Mouse (Mus musculus) hematopoietic stem cell, adult 5-6 weeks (primary cell): Measurements from ENCODE around the gene Tmem121b. TPM values are rescaled to one million over a fixed set of nuclear protein-coding genes. Genes with fewer than 3 reads are reported as not detected.

Experiments
- ATAC-seq, 2 experiments: fragments of 125-278 bp in 1 of 2; replicated peaks in 1 of 2; 2 replicates each; pipeline ENCODE4 v1.8.0; 2016 to 2017; ENCODE audit warnings: inconsistent platforms in 2 of 2, mild to moderate bottlenecking in 2 of 2, moderate number of reproducible peaks in 2 of 2, low read depth in 1 of 2, moderate TSS enrichment in 1 of 2; ENCODE audit not compliant: low FRiP score in 2 of 2, poor library complexity in 2 of 2, severe bottlenecking in 2 of 2, insufficient read depth in 1 of 2, low TSS enrichment in 1 of 2
- total RNA-seq: library from RNA; stranded (forward); fragments of 172-1452, 232-1000 nt; gene quantifications from 2 replicates; pipeline ENCODE4 v1.2.3, GENCODE M21; 2017

The Tmem121b gene
- total RNA-seq = 1.1 and 2.8 TPM in 2 replicates

DNA sequence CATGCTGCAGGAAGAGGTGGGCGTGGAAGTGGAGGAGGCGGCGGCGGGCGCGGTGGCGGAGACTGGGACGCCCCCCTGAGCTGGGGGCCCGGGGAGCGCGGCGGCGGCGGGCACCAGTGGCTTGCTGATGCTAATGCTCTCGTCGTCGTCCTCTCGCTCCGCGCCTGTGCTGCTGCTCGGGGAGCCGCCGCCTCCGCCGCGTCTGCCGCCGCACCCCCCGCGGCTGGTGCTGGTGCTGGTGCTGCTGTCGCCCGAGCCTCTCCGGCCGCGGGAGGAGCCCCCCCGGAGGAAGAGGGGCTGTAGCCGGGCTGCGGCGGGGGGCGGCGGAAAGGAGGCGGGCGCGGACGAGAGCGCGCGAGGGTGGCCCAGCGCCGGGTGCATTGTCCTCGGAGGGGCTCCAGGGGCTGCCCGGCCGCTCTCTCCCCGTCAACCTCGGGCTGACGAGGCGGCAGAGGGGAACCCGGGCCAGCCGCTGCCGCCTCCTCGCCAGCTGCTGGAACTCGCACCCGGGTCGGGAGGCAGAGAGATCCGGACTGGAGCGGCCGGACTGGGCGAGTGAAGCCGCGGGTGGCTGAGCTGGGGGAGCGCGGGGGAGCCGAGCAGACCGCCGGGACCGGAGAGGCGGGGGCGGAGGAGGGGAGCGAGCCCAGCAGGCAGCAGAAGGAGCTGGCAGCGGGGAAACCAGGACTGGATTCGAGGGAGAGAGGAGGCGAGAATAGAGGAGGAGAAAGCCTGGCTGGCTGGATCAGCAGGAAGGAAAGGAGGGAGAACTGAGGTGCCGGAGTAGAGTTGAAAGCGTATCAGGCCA lies at the start of gene Tmem121b:
Tmem121b (minus strand) TSS at position 434 of the 808 bp plus-strand sequence.
- ATAC-seq = 0 out of 4 replicates have a peak, but pooled peaks of 1 of the 2 experiments have one; percentile 5

GRCm38 (mm10) chr6:120542061-120542460 lies 48.5 kb upstream of the Tmem121b start:
- no peak for ATAC-seq

DNA sequence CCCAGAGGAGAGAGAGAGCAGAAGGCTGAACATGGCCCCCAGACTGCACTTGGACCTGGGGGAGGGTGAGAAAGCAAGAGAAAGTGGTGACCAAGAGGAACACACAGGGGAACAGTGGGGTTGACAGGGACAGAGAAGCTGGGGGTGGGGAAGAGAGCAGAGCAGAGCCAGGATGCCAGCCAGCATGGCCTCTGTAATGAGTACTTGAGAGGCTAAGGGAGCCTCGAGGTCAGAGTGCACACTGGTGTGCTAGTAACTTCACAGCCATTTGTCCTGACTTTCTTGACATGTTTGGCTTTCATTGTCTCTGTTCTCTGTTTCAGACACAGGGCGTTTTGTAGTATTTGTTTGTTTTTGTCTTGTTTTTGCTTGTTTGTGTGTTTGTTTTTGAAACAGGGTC lies 47.8 kb upstream of the Tmem121b start:
- ATAC-seq = no peak

GRCm38 (mm10) chr6:120539781-120540231 lies 46.2 kb upstream of the Tmem121b start:
- no peak for ATAC-seq

GRCm38 (mm10) chr6:120539132-120539759 lies 45.6 kb upstream of the Tmem121b start:
- ATAC-seq = peak; percentile 56 to 92

- ATAC-seq = no peak
Measured at GRCm38 (mm10) chr6:120536337-120536736, 42.7 kb upstream of the Tmem121b start.

DNA sequence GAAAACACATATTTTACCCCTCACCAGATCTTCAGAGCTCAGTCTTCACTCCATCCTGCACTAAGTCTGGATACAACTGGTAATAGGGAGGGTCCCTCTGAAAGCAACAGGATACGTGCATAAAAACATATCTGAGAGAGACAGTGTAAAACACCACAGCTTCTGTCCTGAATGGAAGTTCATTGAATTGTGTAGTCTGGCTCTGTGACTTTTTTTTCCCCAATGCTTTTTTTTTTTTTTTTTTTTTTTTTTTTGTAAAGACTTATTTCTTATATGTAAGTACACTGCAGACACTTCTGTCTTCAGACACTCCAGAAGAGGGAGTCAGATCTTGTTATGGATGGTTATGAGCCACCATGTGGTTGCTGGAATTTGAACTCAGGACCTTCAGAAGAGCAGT lies 39.0 kb upstream of the Tmem121b start:
- ATAC-seq = no peak

DNA sequence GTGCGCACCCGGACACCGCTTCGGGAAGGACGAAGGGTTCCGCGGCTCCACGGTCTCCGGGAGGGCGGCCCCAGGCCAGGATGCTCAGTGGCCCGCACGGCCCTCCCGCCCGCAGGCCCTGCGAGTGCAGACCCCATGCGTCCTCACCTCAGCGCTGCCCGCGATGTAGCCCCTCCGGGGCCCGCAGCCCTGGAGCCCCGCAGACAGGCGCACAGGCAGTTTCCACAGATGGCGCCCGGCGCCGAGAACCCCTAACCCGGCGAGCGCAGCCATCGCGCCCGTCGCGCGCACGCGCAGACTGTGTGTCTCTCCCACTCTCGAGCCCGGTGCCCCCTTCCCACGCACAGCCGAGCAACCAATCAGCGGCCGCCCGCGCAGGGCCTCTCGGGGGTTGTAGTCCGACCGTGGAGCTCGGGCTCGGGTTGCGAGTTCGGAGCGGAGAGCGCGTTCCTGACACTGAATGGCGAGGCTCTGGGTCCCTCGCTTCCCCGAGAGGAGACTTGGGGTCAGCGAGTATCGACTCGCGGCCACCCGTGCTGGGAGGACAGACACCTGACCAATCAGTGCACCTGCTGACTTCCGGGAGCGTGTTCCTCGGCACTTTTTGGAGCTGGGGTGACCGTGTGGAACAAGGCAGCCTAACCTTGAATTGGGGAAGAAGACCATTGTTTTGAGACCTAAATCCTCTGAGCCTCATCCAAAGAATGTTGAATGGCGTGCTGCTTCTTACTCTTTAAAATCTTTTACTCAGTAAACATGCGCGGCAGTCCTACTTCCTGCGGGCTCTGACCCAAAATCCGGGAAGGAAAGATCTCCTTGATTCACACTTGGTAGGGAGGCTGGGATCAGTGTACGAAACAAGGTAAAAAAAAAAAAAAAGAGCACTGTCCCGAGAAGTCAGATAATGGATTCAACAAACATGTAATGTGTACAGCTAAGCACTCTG lies 37.7 kb upstream of the Tmem121b start, which contains the start of gene Hdhd5:
Hdhd5 (minus strand) TSS at position 300 of the 946 bp plus-strand sequence.
- ATAC-seq = peak; percentile 97

DNA sequence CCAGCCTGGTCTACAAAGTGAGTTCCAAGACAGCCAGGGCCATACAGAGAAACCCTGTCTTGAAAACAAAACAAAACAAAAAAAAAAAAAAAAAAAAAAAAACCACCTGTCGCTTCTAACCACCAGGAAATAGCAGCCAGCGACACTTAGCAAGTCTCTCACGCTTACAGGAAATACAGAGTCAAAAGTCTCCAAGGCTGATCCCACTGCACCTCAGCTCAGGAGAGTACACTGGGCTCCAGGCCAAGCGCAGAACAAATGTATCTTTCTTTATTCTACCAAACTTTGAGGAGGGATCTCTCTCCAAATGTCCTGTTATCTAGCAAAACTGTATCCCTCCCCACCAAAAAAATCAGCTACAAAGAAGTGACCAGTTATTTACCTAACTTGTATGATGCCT lies 35.5 kb upstream of the Tmem121b start:
- no peak for ATAC-seq

DNA sequence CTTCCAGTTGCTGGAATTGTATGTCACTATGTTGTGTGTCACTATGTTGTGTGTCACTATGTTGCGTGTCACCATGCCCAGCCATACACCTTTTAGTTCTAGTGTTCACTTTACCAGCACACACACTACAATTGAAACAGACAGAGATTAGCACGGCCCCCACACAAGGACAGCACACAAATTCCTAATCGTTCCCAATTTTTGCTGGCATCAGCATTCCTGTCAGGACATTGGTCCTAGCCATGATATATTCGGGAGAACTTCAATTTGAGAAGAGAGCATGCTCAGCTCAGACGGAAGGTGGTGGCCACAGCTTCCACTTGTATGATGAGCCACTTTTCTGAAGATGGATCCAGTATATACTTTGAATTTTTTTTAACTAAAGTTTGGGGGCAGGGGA lies 31.2 kb upstream of the Tmem121b start:
- ATAC-seq = no peak

DNA sequence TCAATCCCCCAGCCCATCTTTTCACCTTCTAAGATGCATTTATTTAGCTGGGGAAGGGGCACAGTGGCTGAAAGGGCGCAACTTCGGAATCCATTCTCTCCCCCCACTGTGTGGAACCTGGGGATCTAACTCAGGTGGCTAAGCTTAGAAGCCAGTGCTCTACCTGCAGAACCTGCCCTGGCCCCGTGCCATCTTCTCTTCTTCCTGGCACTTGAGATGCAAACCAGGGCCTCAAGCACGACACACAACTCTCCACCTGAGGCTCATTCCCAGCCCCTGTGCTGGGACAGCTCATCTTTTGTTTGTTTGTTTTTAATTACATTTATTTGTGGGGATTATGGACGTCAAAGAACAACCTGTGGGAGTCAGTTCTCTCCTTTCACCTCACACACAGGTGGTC lies 26.0 kb upstream of the Tmem121b start:
- no peak for ATAC-seq

DNA sequence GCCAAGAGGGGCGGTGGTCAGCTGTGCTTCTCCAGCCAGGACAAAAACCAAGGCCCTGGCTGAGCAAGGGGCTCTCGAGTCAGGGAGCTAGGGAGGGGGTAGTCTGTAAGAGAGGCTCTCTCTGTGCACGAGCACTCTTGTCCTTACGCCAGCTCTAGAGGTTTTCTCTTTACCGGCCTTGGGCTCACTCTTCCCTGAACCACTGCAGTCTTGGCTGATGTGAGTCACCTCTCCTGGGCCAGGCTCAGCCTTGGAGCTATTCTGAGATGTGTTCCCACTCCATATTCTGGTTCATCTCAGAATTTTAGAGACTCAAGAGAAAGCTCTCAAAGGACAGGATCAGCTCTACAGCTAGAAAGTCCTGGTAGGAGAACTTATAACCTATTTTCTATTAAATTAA lies 23.7 kb upstream of the Tmem121b start:
- ATAC-seq = no peak

DNA sequence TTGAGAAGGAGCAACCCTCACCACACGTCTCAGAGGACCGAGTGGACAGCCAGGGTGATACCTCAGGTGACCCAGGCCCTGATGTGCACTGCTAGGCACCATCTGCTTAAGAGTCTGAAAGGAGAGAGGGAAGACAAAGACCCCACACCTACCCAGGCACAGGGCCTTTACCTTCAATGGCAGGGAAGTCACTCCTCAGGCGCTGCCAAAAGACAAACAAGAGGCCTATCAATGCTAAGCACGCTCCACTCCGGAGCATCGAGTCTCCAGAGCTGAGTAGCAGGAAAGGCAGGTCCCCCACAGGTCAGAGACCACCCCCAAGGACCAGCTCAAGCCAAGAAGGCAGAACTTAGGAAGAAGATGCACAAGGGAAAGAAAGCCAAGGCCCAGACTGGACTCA lies 23.3 kb upstream of the Tmem121b start:
- ATAC-seq = no peak

- ATAC-seq = no peak; a peak in 1 of 4 replicates
Measured at GRCm38 (mm10) chr6:120516422-120516821, 22.8 kb upstream of the Tmem121b start.

GRCm38 (mm10) chr6:120511212-120511611 lies 17.6 kb upstream of the Tmem121b start:
- no peak for ATAC-seq

GRCm38 (mm10) chr6:120510425-120510824 lies 16.8 kb upstream of the Tmem121b start:
- ATAC-seq = no peak

DNA sequence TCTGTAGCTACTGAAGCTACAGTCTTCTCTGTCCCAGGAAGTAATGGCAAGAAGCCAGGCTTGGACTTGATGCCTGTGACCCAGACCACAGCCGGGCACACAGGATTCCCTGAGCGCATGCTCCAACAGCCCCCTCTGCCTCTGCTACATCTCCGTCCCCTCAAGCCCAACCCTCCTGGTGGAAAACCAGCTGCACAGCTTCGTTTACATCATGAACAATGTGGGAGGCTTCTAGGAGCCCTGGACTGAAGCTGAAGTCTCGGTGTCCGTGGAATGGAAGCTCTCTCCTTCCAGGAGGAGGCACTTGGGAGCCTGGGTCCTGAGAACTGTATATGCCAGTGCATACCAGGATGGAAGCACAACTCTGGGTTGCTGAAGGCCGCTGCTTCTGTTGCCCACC lies 16.4 kb upstream of the Tmem121b start:
- no peak for ATAC-seq

DNA sequence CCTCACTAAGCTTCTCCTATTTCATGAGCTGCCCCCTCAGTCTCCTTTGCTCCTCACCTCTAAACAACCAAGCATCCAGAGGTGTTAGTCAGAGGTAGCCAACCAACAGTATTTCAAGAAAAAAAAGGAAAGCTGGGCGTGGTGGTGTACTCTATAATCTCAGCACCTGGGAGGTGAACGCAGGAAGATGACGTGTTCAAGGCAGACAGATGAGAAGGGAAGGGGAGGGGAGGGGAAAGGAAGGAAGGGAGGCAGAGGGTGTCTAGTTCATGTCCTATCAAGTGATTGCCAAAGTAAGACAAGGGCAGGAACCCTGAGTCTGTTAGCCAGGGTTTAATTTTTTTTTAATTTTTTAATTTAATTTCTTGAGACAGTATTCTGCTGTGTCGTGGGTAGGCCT lies 15.0 kb upstream of the Tmem121b start:
- no peak for ATAC-seq
